Mouse (Mus musculus): ENCODE measurements at regions not wholly inside any gene's neighbourhood (a gene's known extent, or its start where the extent isn't known, plus 50 kb on each side); places are given as distances from the start of the nearest gene placed in this dataset.

DNA sequence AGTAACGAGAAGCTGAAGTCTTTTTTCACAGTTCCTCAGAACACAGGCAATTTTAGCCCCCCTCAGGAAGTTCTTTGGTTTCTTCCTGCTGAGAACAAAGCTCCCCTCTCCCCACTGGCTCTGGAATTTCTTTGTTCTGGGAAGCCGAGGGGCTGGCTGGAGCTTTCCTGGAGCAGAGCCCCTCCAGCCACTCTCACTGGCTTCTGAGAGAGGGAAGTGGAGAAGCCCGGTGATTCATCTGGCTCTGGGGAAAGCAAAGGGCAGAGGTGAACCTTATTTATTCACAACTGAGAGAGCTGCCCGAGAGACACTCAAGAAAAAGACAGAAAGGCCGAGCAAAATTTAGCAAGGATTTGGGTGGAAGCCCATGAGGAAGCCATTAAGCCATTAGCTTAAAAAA lies 63.9 kb downstream of the Ddx3x start:
- no peak for DNase-seq (ENCODE audit: low read depth, low spot score)

DNA sequence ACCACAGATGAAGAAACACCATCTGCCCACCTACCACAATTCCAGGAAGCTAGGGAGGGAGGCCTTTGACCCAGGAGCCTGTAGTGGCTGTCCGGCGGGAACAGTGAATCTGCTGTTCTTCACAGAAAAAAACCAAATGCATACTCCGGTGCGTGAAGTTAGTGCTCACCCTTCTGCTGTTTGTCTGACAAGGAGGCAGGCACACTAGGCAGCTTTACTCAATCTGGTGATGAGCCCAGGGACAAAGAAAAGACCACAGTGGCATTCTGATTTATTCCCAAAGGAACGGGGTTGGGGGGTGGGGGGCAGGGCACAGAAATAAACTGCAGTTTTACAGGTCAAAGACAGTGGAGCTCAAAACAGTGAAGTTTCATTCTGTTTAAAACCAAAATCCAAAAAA lies 64.4 kb downstream of the Ddx3x start:
- no peak for DNase-seq (ENCODE audit: low read depth, low spot score)

DNA sequence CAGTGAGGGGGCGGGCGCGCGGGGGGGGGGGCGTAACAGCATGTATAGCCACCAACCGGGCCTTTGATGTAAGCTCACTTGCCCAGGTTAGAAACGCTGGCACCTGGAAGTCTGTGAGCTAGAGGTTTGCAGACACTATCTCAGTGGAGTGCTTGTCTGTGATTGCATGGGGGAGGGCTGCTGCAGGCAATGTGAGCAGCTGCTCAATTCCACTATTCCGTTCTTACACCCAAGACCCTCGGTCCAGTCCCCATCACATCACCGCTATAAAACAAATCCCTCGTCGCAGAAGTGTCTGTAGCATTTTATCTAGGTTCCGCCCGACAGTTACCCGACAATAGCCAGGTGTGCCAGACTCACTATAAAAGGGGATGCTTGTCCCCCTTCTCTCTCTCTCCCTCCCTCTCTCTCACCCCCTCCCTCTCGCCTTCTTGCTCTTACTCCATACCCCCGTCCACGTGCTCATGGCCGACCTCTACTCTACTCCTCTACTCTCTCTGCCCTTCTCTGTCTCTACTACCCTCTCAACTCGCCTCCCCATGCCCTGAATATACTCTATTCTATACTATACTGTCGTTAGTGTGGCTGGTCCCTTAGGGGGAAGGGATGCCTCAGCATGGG lies 65.4 kb downstream of the Ddx3x start:
- DNase-seq (ENCODE audit: low read depth, low spot score), result no peak

- DNase-seq (ENCODE audit: low read depth, low spot score), result no peak
Observed at GRCm38 (mm10) chrX:13346696-13347026, 65.9 kb downstream of the Ddx3x start.

DNA sequence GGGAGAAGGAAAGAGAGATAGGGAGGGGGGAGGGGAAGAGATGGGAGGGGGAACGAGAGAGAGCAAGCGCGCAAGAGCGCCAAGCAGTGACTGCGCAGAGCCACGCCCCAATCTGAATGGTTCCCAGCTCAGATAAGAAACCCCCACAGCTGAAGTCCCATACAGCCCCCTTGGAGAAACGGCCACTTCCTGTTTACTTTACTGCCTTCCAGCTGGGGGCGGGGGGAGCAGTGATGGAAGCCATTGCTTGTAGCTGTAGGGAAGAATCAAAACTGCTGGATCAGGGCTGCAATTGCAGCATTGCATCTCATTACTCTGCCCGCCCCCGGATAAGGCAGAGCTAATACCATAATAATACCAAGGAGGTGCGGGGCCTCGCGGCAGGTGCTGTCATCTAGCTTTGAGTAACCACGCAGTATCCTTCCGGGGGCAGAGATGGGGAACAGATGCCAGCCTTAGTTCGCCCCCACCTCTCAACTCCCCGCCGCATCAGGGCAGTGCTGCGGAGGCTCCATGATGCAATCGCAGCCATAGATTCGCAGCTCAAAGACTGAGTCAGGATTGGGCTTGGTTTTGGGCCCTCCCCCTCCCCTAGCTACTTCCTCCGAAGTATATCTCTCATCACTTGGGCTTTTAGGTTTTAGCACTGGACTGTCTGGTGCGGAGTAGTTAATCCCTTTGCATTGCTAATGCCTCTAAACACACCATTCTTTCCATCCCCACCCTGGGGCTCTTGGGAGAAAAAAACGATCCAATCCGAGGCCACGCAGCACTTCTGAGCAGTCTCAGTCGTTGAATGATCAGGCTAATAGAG lies 66.5 kb downstream of the Ddx3x start:
- peak; percentile 70 for DNase-seq (ENCODE audit: low read depth, low spot score)

DNA sequence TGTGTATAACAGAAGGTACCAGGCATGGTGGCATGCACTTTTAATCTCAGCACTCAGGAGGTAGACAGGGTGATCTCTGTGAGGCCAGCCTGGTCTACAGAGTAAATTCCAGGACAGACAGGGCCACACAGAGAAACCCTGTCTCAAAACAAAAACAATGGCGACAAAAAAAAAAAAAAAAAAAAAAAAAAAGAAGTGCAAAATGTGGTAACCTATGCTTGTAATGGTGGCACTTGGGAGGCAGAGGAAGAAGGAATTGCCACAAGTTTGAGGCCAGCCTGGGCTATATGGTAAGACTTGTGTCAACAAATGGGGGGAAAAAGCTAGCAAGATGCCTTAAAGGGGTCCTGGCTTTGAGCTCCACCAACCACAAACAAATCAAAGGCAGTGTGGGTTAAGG lies 67.6 kb downstream of the Ddx3x start:
- no peak for DNase-seq (ENCODE audit: low read depth, low spot score)

DNA sequence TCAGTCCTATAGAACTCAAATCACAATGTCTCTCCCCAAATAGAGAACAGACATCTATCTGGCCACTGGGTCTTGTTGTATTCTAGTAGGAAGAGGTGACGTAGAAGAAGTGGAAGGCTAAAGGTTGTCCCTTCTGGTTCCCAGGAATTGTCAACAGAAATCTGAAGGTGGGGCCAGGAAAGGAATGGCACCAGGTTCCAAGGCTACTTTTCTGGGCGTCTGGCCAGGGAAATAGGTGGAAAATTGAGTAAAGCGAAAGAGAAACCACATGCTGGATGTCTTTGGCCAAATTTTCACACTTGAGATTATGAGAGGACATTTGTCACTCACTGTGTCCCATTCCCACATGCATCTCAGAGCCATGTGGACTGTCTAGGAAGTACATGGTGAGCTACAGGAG lies 69.7 kb downstream of the Ddx3x start:
- no peak for DNase-seq (ENCODE audit: low read depth, low spot score)

GRCm38 (mm10) chrX:13357149-13357783 lies 76.5 kb downstream of the Ddx3x start:
- no peak for DNase-seq (ENCODE audit: low read depth, low spot score)

DNA sequence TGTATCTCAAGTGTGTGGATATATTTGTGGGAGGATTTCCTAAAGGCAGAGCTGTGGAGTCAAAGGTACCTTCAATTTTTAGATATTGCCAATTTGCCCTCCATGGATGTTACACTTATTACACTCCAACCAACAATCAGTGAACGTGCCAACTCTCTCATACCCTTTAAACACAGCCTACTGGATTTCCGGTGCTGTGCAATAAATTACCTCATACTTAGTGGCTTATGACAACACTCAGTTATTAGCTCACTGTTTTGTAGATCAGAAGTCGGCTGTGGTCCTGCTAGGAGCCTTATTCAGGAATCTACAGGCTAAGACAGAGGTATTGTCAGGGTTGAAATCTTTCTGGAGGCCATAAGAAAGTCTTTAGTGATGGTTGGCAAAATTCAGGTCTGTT lies 77.2 kb downstream of the Ddx3x start:
- DNase-seq (ENCODE audit: low read depth, low spot score), result no peak

GRCm38 (mm10) chrX:13360436-13360835 lies 79.7 kb downstream of the Ddx3x start:
- no peak for DNase-seq (ENCODE audit: low read depth, low spot score)

- DNase-seq (ENCODE audit: low read depth, low spot score), result no peak
Observed at GRCm38 (mm10) chrX:13370319-13370718, 89.5 kb downstream of the Ddx3x start.

GRCm38 (mm10) chrX:13372752-13373151 lies 92.0 kb downstream of the Ddx3x start:
- no peak for DNase-seq (ENCODE audit: low read depth, low spot score)

DNA sequence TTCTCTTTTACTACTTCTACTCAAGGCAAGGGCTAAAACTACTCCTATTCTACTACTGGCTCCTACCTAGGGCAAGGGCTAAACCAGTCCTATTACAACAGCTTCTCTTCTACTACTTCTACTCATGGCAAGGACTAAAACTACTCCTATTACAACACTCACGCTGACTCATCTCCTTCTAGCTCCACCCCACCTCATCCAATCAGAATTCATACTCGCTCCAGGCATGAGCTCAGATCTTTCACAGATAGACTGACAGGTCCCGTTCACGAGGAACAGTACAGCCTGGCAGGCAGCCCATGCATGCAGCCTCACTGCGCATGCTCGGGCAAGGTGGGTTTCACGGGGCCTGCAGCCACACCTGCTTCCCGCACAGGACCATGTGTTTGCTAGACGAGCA lies 79.6 kb upstream of the Nyx start:
- DNase-seq (ENCODE audit: low read depth, low spot score), result no peak

- no peak for DNase-seq (ENCODE audit: low read depth, low spot score)
Observed at GRCm38 (mm10) chrX:13398466-13398865, 67.4 kb upstream of the Nyx start.

DNA sequence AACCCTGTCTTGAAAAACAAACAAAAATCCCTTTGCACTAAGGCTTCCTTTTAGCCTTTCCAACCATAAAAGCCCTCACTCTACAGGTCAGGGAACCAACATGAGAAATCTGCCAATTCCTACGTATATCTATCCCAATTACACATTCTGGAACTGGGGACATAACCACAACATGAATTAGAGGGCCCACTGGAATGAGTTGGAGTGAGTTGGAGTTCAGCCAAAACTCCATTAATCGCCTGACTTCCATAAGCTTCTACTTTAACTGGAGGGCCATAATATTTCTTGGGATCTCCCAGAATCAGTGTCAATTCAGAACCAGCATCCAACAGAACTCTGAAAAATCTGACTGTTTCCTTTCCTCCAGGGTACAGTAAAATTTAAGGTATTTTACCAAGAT lies 53.2 kb upstream of the Nyx start:
- DNase-seq (ENCODE audit: low read depth, low spot score), result no peak

GRCm38 (mm10) chrX:13413135-13413534 lies 52.8 kb upstream of the Nyx start:
- no peak for DNase-seq (ENCODE audit: low read depth, low spot score)

All from WW6 (cell line).